In genomic region chr11:72099181-72099580, GRCm38 (mm10) we compare ENCODE assay signal across 29 mouse cellular contexts. TPM values are rescaled to one million over a fixed set of nuclear protein-coding genes. Genes with fewer than 3 reads are reported as not detected.
DNase-seq lines count a peak whose midpoint lies in the region; ATAC-seq lines count a peak whose summit lies in the region.
"Had no signal": no experiment of that assay in that cellular context is flagged by ENCODE, and none has a peak within 500 bp of the region (broad histone marks: within the 10 kb centered on the region; RNA-seq: fewer than 3 reads in every experiment).

No protein-coding gene starts in this region.

- peak overlapping the region; percentile 69; the same call in 1 of the 2 replicates for H3K27ac ChIP-seq in embryonic facial prominence, embryonic 15.5 days (replicated peaks)
- no peak overlapping the region for H3K27ac ChIP-seq in limb, embryonic 10.5 days
- H3K27ac ChIP-seq: forebrain, embryonic 15.5 days; hindbrain, embryonic 15.5 days; intestine, embryonic 15.5 days; midbrain, embryonic 13.5 days; neural tube, embryonic 12.5 days had no signal

- H3K27me3 ChIP-seq in embryonic facial prominence, embryonic 15.5 days, result no peaks in the 10 kb centered on the region; the same call in 1 of the 2 replicates
- H3K27me3 ChIP-seq in limb, embryonic 10.5 days (ENCODE audit: low read depth, poor library complexity, severe bottlenecking), result no peaks in the 10 kb centered on the region
- H3K27me3 ChIP-seq: forebrain, embryonic 15.5 days; hindbrain, embryonic 15.5 days; intestine, embryonic 15.5 days; midbrain, embryonic 13.5 days; neural tube, embryonic 12.5 days had no signal

- no peak overlapping the region for H3K4me2 ChIP-seq in embryonic facial prominence, embryonic 15.5 days (replicated peaks)
- H3K4me2 ChIP-seq: forebrain, embryonic 15.5 days; hindbrain, embryonic 15.5 days; intestine, embryonic 15.5 days; liver, embryonic 11.5 days; midbrain, embryonic 13.5 days; neural tube, embryonic 12.5 days had no signal

- H3K9ac ChIP-seq in embryonic facial prominence, embryonic 15.5 days, result no peak overlapping the region
- H3K9ac ChIP-seq: forebrain, embryonic 15.5 days; hindbrain, embryonic 15.5 days; intestine, embryonic 15.5 days; liver, postnatal 0 days; midbrain, embryonic 13.5 days; neural tube, embryonic 12.5 days had no signal

- peak; percentile 36 for DNase-seq in gastrocnemius, adult 18-20 months (ENCODE audit: low spot score)
- DNase-seq in gastrocnemius, adult 8-10 months (ENCODE audit: low spot score in 2 of 2), result no peak
- DNase-seq in heart, adult 9 months (ENCODE audit: low spot score in 2 of 2), result peak; percentile 38 to 44
- DNase-seq in heart, postnatal 4 days, result no peak
- DNase-seq in NIH3T3 (ENCODE audit: low read depth), result peak; percentile 60
- DNase-seq in retina, embryonic 14.5 days (ENCODE audit: low spot score), result no peak
- DNase-seq in limb, embryonic 10.5 days (ENCODE audit: low spot score), result no peak
- DNase-seq: adrenal gland, postnatal 10 days; B cell, adult 2 months; cerebellum, adult 8-10 months; cerebellum, postnatal 36 days; embryo, embryonic 11 days; gastrocnemius, postnatal 14 days; kidney, adult 8-10 months; kidney, postnatal 10 days; liver, postnatal 0 days; right cerebral cortex, postnatal 4 days; thymus, adult 18-20 months; thymus, postnatal 36 days had no signal

- H3K9me3 ChIP-seq in embryonic facial prominence, embryonic 15.5 days (replicated peaks), result no peaks in the 10 kb centered on the region
- no peaks in the 10 kb centered on the region for H3K9me3 ChIP-seq in limb, embryonic 10.5 days (replicated peaks)
- H3K9me3 ChIP-seq: forebrain, embryonic 15.5 days; hindbrain, embryonic 15.5 days; intestine, embryonic 15.5 days; midbrain, embryonic 13.5 days; neural tube, embryonic 12.5 days had no signal

- H3K4me1 ChIP-seq in embryonic facial prominence, embryonic 15.5 days, result peaks cover 20% of the 10 kb centered on the region
- no peaks in the 10 kb centered on the region for H3K4me1 ChIP-seq in limb, embryonic 10.5 days
- H3K4me1 ChIP-seq: intestine, embryonic 15.5 days had no signal

- H3K4me3 ChIP-seq in embryonic facial prominence, embryonic 15.5 days (replicated peaks), result no peak overlapping the region
- H3K4me3 ChIP-seq in limb, embryonic 10.5 days, result no peak overlapping the region
- H3K4me3 ChIP-seq: forebrain, embryonic 15.5 days; hindbrain, embryonic 15.5 days; intestine, embryonic 15.5 days; midbrain, embryonic 13.5 days; neural tube, embryonic 12.5 days had no signal

- ATAC-seq in embryonic facial prominence, embryonic 15.5 days (ENCODE audit: insufficient number of reproducible peaks, low FRiP score, low TSS enrichment, low read depth), result no peak
- ATAC-seq: activated CD4-positive, CD25-positive, alpha-beta regulatory T cell, adult 4 months; forebrain, embryonic 15.5 days; intestine, embryonic 15.5 days; liver, postnatal 0 days; midbrain, embryonic 13.5 days had no signal

- WGBS in embryonic facial prominence, embryonic 15.5 days, result 49% methylated on average over 4 of the region's 4 CpGs
- 84% methylated on average over 4 of the region's 4 CpGs for WGBS in limb, embryonic 10.5 days

- H3K36me3 ChIP-seq in embryonic facial prominence, embryonic 15.5 days, result no peaks in the 10 kb centered on the region
- H3K36me3 ChIP-seq in limb, embryonic 10.5 days, result no peaks in the 10 kb centered on the region
- H3K36me3 ChIP-seq: forebrain, embryonic 15.5 days; G1E; hindbrain, embryonic 15.5 days; intestine, embryonic 15.5 days; midbrain, embryonic 13.5 days; neural tube, embryonic 12.5 days had no signal

RNA-seq across cellular contexts. Expression of gene Pitpnm3, which starts 36.4 kb away (rescaled TPM):
- total RNA-seq in gastrocnemius, adult 18-20 months (2021), result 1 to 10 TPM; 2.0 to 2.3 TPM
- 1 to 10 TPM in 2 of 4 experiments, under 1 TPM in 2; 0.88 to 1.5 (median 1.0) TPM for total RNA-seq in gastrocnemius, adult 8-10 months (2022)
- 1 to 10 TPM; 1.7 TPM for total RNA-seq in heart, postnatal 4 days (2021)
- polyA plus RNA-seq in embryonic facial prominence, embryonic 15.5 days (2015; fragmentation: Nextera tagmentation; extraction: Ambion mirVana), result 1.9 and 2.0 TPM in 2 replicates
- 0.03 and 0.04 TPM in 2 replicates for polyA plus RNA-seq in limb, embryonic 10.5 days (2016; fragmentation: Nextera tagmentation; extraction: Ambion mirVana)
- total RNA-seq: hematopoietic stem cell, adult 5-6 weeks had no signal
- polyA plus RNA-seq: activated CD4-positive, CD25-positive, alpha-beta regulatory T cell, adult 4 months; liver, postnatal 0 days had no signal

RNA-seq across cellular contexts. Expression of gene Pimreg, which starts 57.3 kb away (rescaled TPM):
- not detected for total RNA-seq in gastrocnemius, adult 18-20 months (2021)
- not detected for total RNA-seq in gastrocnemius, adult 8-10 months (2022)
- 10 to 100 TPM; 30.5 to 38.3 TPM for total RNA-seq in heart, postnatal 4 days (2021)
- polyA plus RNA-seq in embryonic facial prominence, embryonic 15.5 days (2015; fragmentation: Nextera tagmentation; extraction: Ambion mirVana), result 89.1 and 89.5 TPM in 2 replicates
- polyA plus RNA-seq in limb, embryonic 10.5 days (2016; fragmentation: Nextera tagmentation; extraction: Ambion mirVana), result 192 and 213 TPM in 2 replicates
- total RNA-seq: G1E had no signal
- polyA plus RNA-seq: G1E had no signal

Comparison
In these comparisons a context has a peak if more than half of its experiments do, and no peak if none do; other contexts are left out.
1. DNase-seq: peak in gastrocnemius, adult 18-20 months (single experiment), heart, adult 9 months (2 of 2) and NIH3T3 (single experiment); none in gastrocnemius, adult 8-10 months (0 of 2), heart, postnatal 4 days (single experiment), retina, embryonic 14.5 days (single experiment) and limb, embryonic 10.5 days (single experiment).
2. RNA of gene Pimreg, which starts 57.3 kb away (total RNA-seq): 30.5 to 38.3 TPM in heart, postnatal 4 days; not detected in gastrocnemius, adult 18-20 months and not detected in gastrocnemius, adult 8-10 months; every median in the first group is over 10 times any median in the second.